Mouse (Mus musculus) small intestine, adult 2 months (tissue): ENCODE results near the gene Foxc2.

Experiments used
- CTCF ChIP-seq: fragments of 200-500 bp; IDR thresholded peaks from 2 replicates; pipeline ENCODE4 v1.5.1; 2012; ENCODE audit warnings: low read depth, mild to moderate bottlenecking, control low read depth, inconsistent platforms, low read length, moderate library complexity, mixed read lengths; ENCODE audit not compliant: insufficient replicate concordance, insufficient read length; ENCODE audit errors: extremely low read depth
- POLR2A ChIP-seq: fragments of 200-500 bp; IDR thresholded peaks from 2 replicates; pipeline ENCODE4 v1.6.1; 2012; ENCODE audit warnings: low read depth, mild to moderate bottlenecking, control low read depth, inconsistent platforms, low read length, moderate library complexity

DNA sequence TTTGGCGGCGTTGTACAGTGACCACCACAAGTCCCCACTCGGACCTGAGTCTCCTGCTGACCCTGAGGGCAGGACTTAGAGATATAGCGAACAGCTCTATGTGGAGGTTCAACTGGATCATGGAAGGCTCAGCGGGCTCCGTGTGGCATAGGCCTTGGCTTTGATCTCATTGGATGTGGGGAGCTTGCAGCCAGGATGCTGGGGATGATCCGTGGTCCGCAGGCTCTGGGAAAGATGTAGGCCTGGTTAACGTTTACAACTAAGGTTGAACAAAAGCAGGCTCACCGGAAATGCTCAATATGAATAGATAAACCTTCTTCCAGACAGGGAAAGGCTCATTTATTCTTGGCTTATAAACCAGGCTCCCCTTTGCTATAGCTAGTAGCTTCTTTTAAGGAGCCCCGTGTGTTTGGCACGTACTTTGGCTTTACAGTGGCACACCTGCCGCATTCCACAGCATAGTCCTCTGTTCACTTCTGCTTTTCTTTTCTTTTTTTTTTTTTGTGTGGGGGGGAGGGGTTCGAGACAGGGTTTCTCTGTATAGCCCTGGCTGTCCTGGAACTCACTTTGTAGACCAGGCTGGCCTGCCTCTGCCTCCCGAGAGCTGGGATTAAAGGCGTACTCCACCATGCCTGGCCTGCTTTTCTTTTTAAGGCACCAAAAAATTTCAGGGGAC lies 13.4 kb downstream of the Foxc2 start:
- TF ChIP-seq CTCF (no peak), POLR2A (no peak)
